Mouse (Mus musculus) heart, postnatal 0 days (tissue): ENCODE measurements around the gene Dmkn.

ENCODE experiments used
- CTCF ChIP-seq: IDR thresholded peaks from 2 replicates; pipeline ENCODE4 v1.5.1; 2016; ENCODE audit warnings: antibody characterized with exemption, control low read depth, low read depth
- EP300 ChIP-seq: IDR thresholded peaks from 2 replicates; pipeline ENCODE4 v1.6.1; 2016; ENCODE audit warnings: antibody characterized with exemption, low read depth

DNA sequence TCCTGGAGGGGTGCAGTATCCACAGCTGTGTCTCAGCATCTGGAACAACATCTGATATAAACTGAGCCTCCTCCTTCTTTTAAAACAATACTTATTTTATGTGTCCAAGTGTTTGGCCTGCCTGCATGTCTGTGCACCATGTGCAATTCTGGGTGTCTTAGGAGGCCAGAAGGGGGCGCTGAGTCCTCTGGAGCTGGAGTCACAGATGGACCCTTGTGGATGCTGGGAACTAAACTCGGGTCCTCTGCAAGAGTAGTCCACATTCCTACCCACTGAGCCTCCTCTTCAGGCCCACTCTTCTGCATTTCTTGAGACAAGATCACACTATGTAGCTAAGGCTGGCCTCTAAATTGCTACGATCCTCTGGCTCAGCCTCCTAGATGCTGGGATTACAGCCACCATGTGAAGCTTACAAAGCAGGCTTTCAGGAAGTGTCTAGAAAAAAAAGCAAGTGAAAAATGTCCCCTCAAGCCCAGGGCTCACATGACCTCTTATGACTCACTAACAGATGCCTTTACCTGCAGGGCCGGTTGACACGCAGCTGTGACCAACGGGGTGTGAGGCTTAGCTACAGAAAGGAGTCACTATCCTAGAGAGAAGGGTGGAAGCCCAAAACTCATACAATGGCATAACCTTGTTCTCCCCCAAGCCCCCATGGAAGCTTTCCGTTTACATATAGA, 15.9 kb upstream of the Dmkn start:
- TF ChIP-seq CTCF = no peak
- no peak for TF ChIP-seq EP300
